Mouse (Mus musculus): ENCODE measurements around the gene Tbc1d8. TPM values are rescaled to one million over a fixed set of nuclear protein-coding genes. Genes with fewer than 3 reads are reported as not detected.
A peak's percentile ranks its signal among the peaks of the same experiment; 100 is the strongest.

Tbc1d8 gene
- polyA plus RNA-seq, 1 experiment from 2014 or later = 5.0 TPM

DNA sequence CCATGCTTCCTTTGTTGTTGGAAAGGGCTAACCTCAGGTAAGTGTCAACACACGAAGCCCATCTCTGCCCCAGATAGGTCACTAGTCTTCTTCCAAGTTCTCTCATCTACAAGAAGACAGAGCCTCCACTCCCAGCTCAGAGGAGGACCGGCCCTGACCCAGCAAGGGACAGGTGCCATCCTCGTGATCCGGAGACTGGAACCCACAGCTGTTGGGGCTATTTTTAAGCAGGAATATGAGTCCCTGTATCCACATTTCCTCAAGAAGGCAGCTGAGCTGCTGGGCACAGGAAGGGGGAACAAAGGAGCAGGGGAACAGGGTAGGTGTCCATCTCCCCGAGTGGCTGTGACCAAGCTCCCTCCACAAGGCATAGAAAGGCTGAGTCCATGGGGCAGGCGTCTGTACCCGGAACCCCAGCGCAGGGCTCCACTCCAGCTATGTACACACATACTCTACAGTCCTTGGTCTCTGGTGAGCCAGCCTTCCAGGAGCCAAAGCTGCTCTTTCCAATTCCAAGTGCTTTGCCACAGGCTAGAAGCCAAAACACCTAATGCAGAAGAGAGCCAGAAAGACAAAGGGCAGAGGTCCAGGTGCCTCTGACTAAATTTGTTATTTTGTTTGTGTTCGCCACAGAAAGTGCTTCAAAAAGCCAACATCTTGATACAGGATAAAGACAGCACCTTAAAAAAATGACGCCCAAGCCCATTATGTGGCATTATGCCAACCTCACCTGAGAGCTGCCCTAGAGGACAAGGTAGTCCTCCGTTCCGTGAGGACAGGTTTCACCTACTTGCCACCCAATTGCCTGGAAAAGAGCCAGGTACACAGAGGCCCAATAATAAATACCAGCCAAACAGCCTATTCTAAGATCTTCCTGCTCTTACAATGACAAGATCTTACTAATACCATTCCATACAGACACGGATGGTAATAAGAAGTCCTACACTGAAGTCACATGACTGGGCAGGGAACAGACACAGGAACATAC, 20.4 kb downstream of the Tbc1d8 start:
- WGBS (ENCODE audit: insufficient replicate concordance) = 71% methylated on average over 13 of the region's 13 CpGs
- peaks cover 77% of the 10 kb centered on the region for H3K4me1 ChIP-seq (replicated peaks)

DNA sequence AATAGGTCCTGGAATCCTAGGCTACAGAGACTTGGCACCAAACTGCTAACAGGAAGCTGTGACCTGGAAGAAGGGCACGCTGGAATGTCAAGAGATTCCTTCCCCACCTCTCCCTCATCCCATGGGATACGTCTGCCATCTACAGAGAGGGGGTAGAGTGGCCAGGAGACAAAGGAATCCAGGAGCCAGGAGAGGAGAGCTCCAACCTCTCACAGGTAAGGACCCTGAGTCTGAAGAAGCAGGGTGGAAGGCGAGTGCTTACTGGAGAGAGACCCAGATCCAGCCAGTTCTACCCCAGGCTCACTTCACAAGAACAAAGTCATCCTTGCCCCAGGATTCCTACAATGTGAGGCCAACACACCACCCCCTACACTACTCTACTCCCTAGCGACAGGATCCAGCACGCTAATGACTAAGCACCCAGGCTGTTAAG, 22.1 kb downstream of the Tbc1d8 start:
- no peak overlapping the region for H3K9ac ChIP-seq

More for the DNA sequence above, 20.4 kb downstream of the Tbc1d8 start:
- H3K36me3 ChIP-seq (replicated peaks) = no peaks in the 10 kb centered on the region
- H3K4me3 ChIP-seq (replicated peaks) = no peak overlapping the region
- no peaks in the 10 kb centered on the region for H3K27me3 ChIP-seq
- no peaks in the 10 kb centered on the region for H3K9me3 ChIP-seq (replicated peaks)
- H3K4me2 ChIP-seq = no peak overlapping the region
- no peak for ATAC-seq (ENCODE audit: insufficient read depth)
- no peak overlapping the region for H3K9ac ChIP-seq
- H3K27ac ChIP-seq (replicated peaks) = no peak overlapping the region

DNA sequence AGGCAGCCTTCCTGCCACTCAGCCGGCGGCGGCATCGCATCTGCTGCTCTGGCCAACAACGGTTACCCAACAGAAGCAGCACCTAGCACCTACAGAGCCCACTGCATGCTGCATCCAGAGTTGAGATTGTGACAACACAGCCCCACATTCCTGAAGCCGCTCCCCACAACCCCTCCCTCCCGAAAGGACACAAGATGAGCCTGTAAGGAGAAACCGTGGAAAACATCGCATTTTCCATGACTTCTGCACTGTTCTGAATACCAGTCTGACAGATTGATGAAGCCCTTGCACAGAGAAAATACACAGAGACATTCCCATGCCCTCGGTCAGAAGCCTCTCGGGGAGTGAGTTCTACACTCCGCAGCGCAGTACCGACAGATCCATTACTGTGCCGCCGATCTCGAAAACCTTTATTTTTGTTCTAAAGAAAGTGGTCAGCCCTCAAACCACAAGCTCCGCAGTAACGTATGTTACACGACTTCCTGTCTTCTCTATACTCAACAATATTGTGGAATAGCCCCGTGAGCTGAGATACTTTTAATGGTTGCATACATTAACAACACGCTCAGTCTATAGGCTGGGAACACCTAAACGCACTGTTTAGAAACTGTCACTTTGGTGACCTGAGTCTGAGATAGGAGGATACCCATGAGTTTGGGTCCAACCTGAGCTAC, 23.1 kb downstream of the Tbc1d8 start:
- Histone ChIP-seq H3K27ac (replicated peaks) (0 out of 2 replicates have a peak overlapping the region, but pooled peaks have one; percentile 4), H3K27me3 (no peaks in the 10 kb centered on the region), H3K9ac (no peak overlapping the region), H3K4me2 (peak overlapping the region; percentile 51), H3K4me1 (replicated peaks) (peaks cover 64% of the 10 kb centered on the region), H3K36me3 (replicated peaks) (no peaks in the 10 kb centered on the region), H3K9me3 (replicated peaks) (no peaks in the 10 kb centered on the region), H3K4me3 (replicated peaks) (no peak overlapping the region)
- no peak for ATAC-seq (ENCODE audit: insufficient read depth)
- 40% methylated on average over 23 of the region's 23 CpGs for WGBS (ENCODE audit: insufficient replicate concordance)

More for the DNA sequence above, 22.1 kb downstream of the Tbc1d8 start:
- WGBS (ENCODE audit: insufficient replicate concordance) = 58% methylated on average over 5 of the region's 5 CpGs
- Histone ChIP-seq H3K9me3 (replicated peaks) (no peaks in the 10 kb centered on the region), H3K27ac (replicated peaks) (no peak overlapping the region), H3K4me3 (replicated peaks) (no peak overlapping the region), H3K4me2 (no peak overlapping the region), H3K36me3 (replicated peaks) (no peaks in the 10 kb centered on the region), H3K4me1 (replicated peaks) (peaks cover 64% of the 10 kb centered on the region), H3K27me3 (no peaks in the 10 kb centered on the region)
- ATAC-seq (ENCODE audit: insufficient read depth) = no peak

DNA sequence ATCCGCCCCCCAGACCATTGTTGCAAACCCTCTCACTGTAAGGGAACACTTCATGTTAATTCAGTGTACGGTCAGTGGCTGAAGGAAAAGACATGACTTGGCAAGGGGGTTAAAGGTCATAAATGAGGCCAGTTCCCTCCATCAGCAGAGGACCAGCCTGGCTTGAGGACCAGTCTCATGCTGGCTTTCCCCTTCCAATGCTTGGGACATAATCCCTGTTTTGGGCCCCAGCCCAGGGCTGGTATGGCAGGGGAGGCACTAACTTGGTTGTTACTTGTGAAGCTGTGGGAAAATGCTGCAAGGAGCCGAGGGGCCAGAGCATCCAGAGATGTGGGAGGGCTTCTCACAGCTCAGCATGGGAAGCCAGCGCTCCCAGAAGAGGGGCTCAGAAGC, 23.8 kb downstream of the Tbc1d8 start:
- H3K9ac ChIP-seq = no peak overlapping the region

DNA sequence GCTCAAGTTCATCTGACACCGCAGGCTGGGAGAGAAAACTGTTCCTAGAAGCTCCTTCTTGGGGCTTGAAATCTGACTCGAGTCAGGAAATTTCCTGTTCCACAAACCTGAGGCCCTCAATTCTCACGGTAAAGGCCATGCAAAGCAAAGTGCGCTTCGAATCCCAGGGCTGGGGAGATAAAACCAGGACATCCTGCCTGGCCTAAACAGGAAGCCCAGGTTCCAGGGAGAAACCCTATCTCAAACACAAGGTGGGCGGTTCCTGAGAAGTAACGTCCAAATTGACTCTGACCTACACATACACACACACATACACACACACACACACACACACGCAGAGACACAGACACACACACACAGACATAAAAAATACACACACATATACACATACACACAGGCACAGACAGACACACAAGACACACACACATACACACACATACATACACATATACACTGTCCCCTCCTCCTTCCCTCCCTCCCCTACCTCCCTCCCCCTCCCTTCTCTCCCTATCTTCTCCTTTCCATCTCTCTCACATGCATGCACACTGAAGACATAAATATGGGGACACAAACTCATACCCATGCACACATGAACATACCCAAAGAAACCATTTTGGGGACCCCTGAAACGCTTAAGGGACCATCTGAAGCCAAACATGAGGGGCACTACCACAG, 24.3 kb downstream of the Tbc1d8 start:
- H3K4me3 ChIP-seq (replicated peaks) = peak overlapping the region; percentile 10; the same call in 1 of the 2 replicates
- peak overlapping the region; percentile 57; the same call in 1 of the 2 replicates for H3K27ac ChIP-seq (replicated peaks)
- peaks cover 69% of the 10 kb centered on the region for H3K4me1 ChIP-seq (replicated peaks)
- H3K27me3 ChIP-seq = no peaks in the 10 kb centered on the region
- no peak overlapping the region for H3K9ac ChIP-seq
- peak overlapping the region; percentile 51 for H3K4me2 ChIP-seq
- ATAC-seq (ENCODE audit: insufficient read depth) = peak; percentile 49
- no peaks in the 10 kb centered on the region for H3K36me3 ChIP-seq (replicated peaks)
- H3K9me3 ChIP-seq (replicated peaks) = no peaks in the 10 kb centered on the region
- 24% methylated on average over 9 of the region's 9 CpGs for WGBS (ENCODE audit: insufficient replicate concordance)

More for the DNA sequence above, 23.8 kb downstream of the Tbc1d8 start:
- H3K27ac ChIP-seq (replicated peaks) = peak overlapping the region; percentile 4; the same call in 1 of the 2 replicates
- H3K27me3 ChIP-seq = no peaks in the 10 kb centered on the region
- 57% methylated on average over 4 of the region's 4 CpGs for WGBS (ENCODE audit: insufficient replicate concordance)
- no peak overlapping the region for H3K4me3 ChIP-seq (replicated peaks)
- H3K4me1 ChIP-seq (replicated peaks) = peaks cover 65% of the 10 kb centered on the region
- no peaks in the 10 kb centered on the region for H3K36me3 ChIP-seq (replicated peaks)
- H3K4me2 ChIP-seq = peak overlapping the region; percentile 51; the same call in 1 of the 2 replicates
- H3K9me3 ChIP-seq (replicated peaks) = no peaks in the 10 kb centered on the region
- no peak for ATAC-seq (ENCODE audit: insufficient read depth)

DNA sequence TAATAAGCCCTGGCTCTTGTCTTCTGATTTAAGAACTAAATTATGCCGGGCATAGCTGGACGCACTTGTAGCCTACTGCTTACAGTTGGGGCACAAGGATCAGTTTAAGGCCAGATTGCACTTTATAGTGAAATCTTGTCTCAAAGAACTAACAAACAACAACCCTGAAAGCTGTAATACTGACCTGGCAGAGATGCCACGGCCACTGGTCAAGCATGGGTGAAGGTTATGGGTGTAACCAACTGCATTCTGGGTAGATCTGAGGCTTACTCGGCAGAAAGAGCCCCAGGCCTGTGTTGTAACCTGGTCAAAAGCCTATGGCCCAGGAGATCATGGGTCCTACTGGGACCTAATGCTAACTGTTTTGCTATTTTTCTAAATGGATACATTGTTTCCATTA, 26.4 kb downstream of the Tbc1d8 start:
- H3K27me3 ChIP-seq = no peaks in the 10 kb centered on the region
- no peaks in the 10 kb centered on the region for H3K9me3 ChIP-seq (replicated peaks)
- H3K4me3 ChIP-seq (replicated peaks) = no peak overlapping the region
- no peak overlapping the region for H3K4me2 ChIP-seq
- H3K36me3 ChIP-seq (replicated peaks) = no peaks in the 10 kb centered on the region
- 65% methylated on average over 4 of the region's 4 CpGs for WGBS (ENCODE audit: insufficient replicate concordance)
- no peak for ATAC-seq (ENCODE audit: insufficient read depth)
- H3K9ac ChIP-seq = no peak overlapping the region
- peaks cover 73% of the 10 kb centered on the region for H3K4me1 ChIP-seq (replicated peaks)
- H3K27ac ChIP-seq (replicated peaks) = no peak overlapping the region

DNA sequence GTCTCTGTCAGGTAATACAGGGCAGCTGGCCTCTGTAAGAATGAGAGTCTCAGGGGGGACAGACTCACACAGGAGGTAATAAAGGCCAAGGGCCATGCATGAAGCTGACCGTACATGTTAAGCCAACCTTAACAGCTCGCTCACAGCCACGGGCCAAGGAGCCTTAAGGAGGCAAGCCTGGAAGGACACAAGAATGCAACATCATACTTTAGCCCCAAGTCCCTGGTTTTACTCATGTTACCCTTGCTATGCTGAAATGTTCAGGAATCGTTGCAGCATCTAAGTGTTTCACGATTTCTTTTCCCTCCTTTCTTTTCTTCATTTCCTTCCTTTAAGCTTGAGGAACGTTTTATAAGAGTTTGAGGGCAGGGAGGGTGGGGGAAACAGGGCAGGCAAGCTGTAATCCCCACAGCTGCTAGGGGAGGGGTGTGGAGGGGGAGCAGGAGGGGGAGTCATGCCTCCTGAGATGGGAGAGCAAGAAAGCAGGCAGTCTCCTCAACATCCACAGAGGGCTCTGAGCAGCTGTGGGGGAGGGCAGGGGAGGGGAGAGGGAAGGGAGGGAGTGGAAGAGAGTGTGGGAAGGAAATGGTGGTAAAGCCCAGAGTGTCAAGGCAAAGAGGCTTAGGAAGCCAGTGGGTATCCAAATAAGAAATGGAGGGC, 28.4 kb downstream of the Tbc1d8 start:
- Histone ChIP-seq H3K36me3 (replicated peaks) (no peaks in the 10 kb centered on the region), H3K4me3 (replicated peaks) (no peak overlapping the region), H3K4me2 (peak overlapping the region; percentile 23), H3K27ac (replicated peaks) (peak overlapping the region; percentile 10; the same call in 1 of the 2 replicates), H3K9me3 (replicated peaks) (no peaks in the 10 kb centered on the region), H3K4me1 (replicated peaks) (peaks cover 78% of the 10 kb centered on the region), H3K9ac (no peak overlapping the region), H3K27me3 (no peaks in the 10 kb centered on the region)
- ATAC-seq (ENCODE audit: insufficient read depth) = no peak
- WGBS (ENCODE audit: insufficient replicate concordance) = 42% methylated on average over 6 of the region's 6 CpGs

DNA sequence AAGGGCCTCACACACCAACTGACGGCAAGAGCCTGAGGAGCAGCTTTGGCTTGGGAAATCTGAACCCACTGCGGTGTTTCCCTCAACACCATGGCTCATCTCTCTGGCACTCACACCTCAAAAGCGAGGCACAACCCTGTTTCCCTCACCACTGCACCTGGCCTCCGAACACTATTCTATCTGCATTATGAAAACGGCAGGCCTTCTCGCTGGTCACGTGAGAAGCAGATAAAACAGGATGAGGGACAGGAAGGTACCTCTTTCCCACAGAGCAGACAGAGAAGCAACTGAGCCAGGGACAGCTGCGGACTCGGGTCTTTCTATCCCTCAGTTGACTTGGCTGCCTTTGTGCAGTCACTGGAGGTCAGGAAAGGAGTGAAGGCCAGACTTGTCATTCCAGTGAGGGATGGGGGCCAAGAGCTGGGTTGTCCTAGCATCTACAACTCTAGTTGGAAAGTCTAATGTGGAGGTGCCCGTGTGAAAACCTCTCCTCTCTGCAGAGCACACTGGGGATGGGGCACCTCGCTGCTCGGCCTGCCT, 29.2 kb downstream of the Tbc1d8 start:
- WGBS (ENCODE audit: insufficient replicate concordance) = 39% methylated on average over 12 of the region's 12 CpGs
- Histone ChIP-seq H3K27me3 (no peaks in the 10 kb centered on the region), H3K9me3 (replicated peaks) (no peaks in the 10 kb centered on the region), H3K4me1 (replicated peaks) (peaks cover 77% of the 10 kb centered on the region), H3K4me3 (replicated peaks) (no peak overlapping the region), H3K4me2 (peak overlapping the region; percentile 23; the same call in 1 of the 2 replicates), H3K36me3 (replicated peaks) (no peaks in the 10 kb centered on the region), H3K27ac (replicated peaks) (peak overlapping the region; percentile 10; the same call in 1 of the 2 replicates), H3K9ac (no peak overlapping the region)
- no peak for ATAC-seq (ENCODE audit: insufficient read depth)

DNA sequence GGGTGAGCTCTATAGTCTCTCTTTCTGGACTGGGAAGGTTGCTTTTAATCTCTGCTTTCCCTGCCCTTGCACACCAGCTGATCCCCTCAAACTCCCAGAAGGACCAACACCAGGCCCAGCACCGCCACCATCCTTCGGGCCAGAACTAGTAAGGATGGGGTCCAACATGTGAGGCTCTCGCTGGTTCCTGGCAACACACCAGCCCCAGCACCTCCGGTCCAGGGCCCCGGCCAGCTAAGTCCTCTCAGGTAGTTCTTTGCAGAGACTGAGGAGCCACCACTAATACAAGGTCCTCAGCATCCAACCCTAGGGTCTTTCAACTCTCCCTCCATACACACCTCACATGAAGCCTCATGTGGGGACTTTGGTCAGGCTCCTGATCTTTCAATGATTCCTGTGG, 29.7 kb downstream of the Tbc1d8 start:
- 0 out of 2 replicates have a peak overlapping the region, but pooled peaks have one; percentile 10 for H3K27ac ChIP-seq (replicated peaks)
- no peaks in the 10 kb centered on the region for H3K36me3 ChIP-seq (replicated peaks)
- no peak overlapping the region for H3K9ac ChIP-seq
- H3K4me2 ChIP-seq = 0 out of 2 replicates have a peak overlapping the region, but pooled peaks have one; percentile 7
- ATAC-seq (ENCODE audit: insufficient read depth) = no peak
- WGBS (ENCODE audit: insufficient replicate concordance) = 79% methylated on average over 5 of the region's 5 CpGs
- peaks cover 77% of the 10 kb centered on the region for H3K4me1 ChIP-seq (replicated peaks)
- H3K9me3 ChIP-seq (replicated peaks) = no peaks in the 10 kb centered on the region
- no peak overlapping the region for H3K4me3 ChIP-seq (replicated peaks)
- no peaks in the 10 kb centered on the region for H3K27me3 ChIP-seq

DNA sequence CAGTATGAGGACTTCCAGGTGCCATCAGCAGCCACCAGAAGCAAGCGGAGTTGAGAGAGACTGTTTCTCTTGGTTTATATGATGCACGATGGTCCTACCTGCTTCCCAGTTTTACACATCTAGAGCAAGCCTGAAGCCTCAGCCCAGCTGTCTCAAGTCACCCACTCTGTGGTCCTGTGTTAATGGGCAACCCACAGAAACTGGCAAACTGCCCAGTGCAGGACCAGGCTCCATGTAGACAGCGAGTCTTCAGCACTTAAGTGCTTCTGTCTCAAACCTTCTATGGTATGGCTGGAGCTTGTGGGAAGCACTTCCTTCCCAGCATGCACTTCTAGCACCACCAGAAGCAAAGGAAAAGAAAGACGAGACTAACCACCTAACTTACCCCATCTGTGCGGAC, 30.3 kb downstream of the Tbc1d8 start:
- H3K4me3 ChIP-seq (replicated peaks) = no peak overlapping the region
- H3K27ac ChIP-seq (replicated peaks) = no peak overlapping the region
- ATAC-seq (ENCODE audit: insufficient read depth) = no peak
- no peaks in the 10 kb centered on the region for H3K27me3 ChIP-seq
- 70% methylated on average over 5 of the region's 5 CpGs for WGBS (ENCODE audit: insufficient replicate concordance)
- peaks cover 77% of the 10 kb centered on the region for H3K4me1 ChIP-seq (replicated peaks)
- no peak overlapping the region for H3K4me2 ChIP-seq
- no peaks in the 10 kb centered on the region for H3K36me3 ChIP-seq (replicated peaks)
- no peaks in the 10 kb centered on the region for H3K9me3 ChIP-seq (replicated peaks)
- H3K9ac ChIP-seq = no peak overlapping the region
